Mouse (Mus musculus): Measurements from ENCODE around the gene Retreg1. TPM values are rescaled to one million over a fixed set of nuclear protein-coding genes. Genes with fewer than 3 reads are reported as not detected.
A peak's percentile ranks its signal among the peaks of the same experiment; 100 is the strongest.

Gene Retreg1
- polyA plus RNA-seq (2015; fragmentation: Nextera tagmentation; extraction: Ambion mirVana), result 6.8 TPM in 2 replicates

DNA sequence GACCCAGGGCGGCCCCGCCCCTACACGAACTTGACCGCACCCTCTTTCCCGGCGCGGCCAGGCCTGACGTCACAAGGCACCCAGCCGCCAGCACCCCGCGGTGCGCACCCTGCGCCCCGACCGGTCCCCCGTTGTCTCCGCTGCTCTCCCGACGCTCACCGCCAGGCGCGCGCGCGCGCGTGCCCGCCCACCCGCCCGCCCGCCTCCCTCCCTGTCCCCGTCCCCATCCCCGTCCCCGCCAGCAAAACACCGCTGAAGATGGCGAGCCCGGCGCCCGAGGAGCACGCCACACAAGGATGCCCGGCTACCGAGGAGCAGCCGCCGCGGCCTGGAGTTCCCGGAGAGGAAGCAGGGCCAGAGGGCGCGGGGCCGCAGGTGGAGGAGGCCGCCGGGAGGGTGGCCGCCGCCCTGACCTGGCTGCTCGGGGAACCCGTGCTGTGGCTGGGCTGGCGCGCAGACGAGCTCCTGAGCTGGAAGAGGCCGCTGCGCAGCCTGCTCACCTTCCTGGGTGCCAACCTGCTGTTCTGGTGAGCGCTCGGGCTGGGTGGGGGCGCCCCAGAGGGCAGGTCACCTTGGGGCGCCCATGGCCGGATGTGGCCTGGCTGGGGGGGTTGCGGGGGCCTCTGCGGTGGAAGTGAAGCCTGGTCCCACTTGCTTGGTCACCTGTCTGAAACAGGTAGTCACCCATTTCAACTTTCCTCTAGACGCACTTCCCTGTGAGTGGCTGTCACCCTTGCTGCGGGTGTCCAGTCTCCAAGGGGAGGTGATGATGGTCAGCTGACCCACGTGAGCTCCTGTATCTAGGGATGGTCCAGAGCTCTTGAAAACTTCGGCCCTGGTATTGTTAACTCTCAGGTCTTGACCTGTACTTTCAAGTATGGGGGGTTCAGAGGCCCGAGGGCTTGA is at the start of gene Retreg1:
TSS of gene Retreg1 (plus strand) at position 95 of the 906 bp plus-strand sequence.
- H3K9me3 ChIP-seq, result 0 out of 2 replicates have a peak, but pooled peaks cover 3% of the 10 kb centered on the region
- ATAC-seq, result peak; percentile 89
- peak within 1 kb of the TSS; percentile 57 for H3K27ac ChIP-seq
- no peaks in the 10 kb centered on the region for H3K36me3 ChIP-seq
- H3K27me3 ChIP-seq, result peaks cover 18% of the 10 kb centered on the region
- peak within 1 kb of the TSS; percentile 89 for H3K9ac ChIP-seq (replicated peaks)
- peak within 1 kb of the TSS; percentile 92 for H3K4me2 ChIP-seq (replicated peaks)
- H3K4me1 ChIP-seq (replicated peaks), result peaks cover 12% of the 10 kb centered on the region
- WGBS, result under 1% methylated on average over 65 of the region's 72 CpGs
- peak within 1 kb of the TSS; percentile 83 for H3K4me3 ChIP-seq (replicated peaks)

GRCm38 (mm10) chr15:25794123-25794522 is 48.9 kb upstream of the Retreg1 start:
- Histone ChIP-seq H3K27me3 (no peaks in the 10 kb centered on the region), H3K9ac (replicated peaks) (no peak overlapping the region), H3K27ac (no peak overlapping the region), H3K9me3 (no peaks in the 10 kb centered on the region), H3K4me2 (replicated peaks) (no peak overlapping the region), H3K4me1 (replicated peaks) (peaks cover 10% of the 10 kb centered on the region), H3K4me3 (replicated peaks) (no peak overlapping the region), H3K36me3 (peaks cover 68% of the 10 kb centered on the region)
- 88% methylated on average over 8 of the region's 8 CpGs for WGBS
- no peak for ATAC-seq

DNA sequence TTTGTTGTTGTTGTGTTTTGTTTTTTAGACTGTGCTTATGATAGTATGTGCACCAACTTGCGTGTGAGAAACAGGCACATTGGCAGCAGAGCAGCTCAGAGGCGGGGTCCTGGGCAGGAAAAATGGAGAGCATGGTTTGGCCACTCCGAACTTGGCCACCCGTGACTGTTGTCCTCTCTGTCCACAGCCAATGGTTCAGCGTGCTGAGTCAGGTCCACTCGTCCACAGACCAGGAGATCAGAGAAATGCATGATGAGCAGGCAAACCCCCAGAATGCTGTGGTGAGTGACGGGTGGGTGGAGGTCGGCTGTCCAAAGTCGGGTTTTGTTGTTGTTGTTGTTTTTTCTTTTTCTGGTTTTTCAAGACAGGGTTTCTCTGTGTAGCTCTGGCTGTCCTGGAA is 47.5 kb upstream of the Retreg1 start:
- WGBS, result 95% methylated on average over 9 of the region's 9 CpGs
- H3K4me1 ChIP-seq (replicated peaks), result peaks cover 6% of the 10 kb centered on the region
- no peaks in the 10 kb centered on the region for H3K27me3 ChIP-seq
- no peak overlapping the region for H3K4me2 ChIP-seq (replicated peaks)
- H3K9ac ChIP-seq (replicated peaks), result no peak overlapping the region
- ATAC-seq, result no peak
- H3K36me3 ChIP-seq, result peaks cover 71% of the 10 kb centered on the region
- H3K9me3 ChIP-seq, result no peaks in the 10 kb centered on the region
- no peak overlapping the region for H3K27ac ChIP-seq
- H3K4me3 ChIP-seq (replicated peaks), result no peak overlapping the region

DNA sequence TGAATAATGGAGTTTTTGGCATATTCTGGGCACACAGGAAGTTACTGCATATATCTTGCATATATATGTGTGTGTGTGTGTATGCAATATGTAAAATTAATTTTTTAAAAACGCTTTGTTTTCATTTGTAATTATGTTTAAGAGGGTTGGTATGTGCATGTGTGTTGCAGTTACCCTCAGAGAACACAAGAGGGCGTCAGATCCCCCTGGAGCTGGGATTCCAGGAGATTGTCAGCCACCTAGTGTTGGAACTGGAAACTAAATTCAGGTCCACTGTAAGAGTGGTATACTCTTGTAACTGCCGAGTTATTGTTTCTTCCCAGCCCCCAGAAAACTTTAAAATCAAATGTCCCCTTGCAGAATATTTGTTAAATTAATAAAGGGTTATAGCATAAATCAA is 46.6 kb upstream of the Retreg1 start:
- H3K9ac ChIP-seq (replicated peaks), result no peak overlapping the region
- H3K4me3 ChIP-seq (replicated peaks), result no peak overlapping the region
- H3K36me3 ChIP-seq, result peaks cover 77% of the 10 kb centered on the region
- H3K27me3 ChIP-seq, result no peaks in the 10 kb centered on the region
- 59% methylated on average over 3 of the region's 3 CpGs for WGBS
- no peak overlapping the region for H3K4me2 ChIP-seq (replicated peaks)
- no peak overlapping the region for H3K27ac ChIP-seq
- ATAC-seq, result no peak
- no peaks in the 10 kb centered on the region for H3K4me1 ChIP-seq (replicated peaks)
- no peaks in the 10 kb centered on the region for H3K9me3 ChIP-seq

DNA sequence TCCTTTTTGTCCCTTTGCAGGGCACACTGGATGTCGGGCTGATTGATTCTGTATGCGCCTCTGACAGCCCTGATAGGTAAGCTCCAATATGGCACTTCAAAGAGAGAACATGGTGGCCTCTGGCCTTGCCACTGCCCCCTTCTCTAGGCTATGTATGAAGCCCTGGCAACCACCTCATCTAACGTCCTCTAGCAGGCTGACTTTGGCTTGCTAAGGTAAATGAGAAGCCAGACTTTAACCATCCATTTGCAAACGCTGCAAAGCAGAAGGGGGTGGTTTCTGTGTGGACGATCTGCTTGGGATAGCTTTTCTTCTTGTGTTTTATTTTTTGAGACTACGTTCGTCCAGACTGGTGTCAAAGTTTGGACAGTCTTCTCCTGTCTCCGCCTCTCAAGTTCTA is 45.8 kb upstream of the Retreg1 start:
- no peak for ATAC-seq
- no peaks in the 10 kb centered on the region for H3K27me3 ChIP-seq
- peaks cover 84% of the 10 kb centered on the region for H3K36me3 ChIP-seq
- no peak overlapping the region for H3K4me3 ChIP-seq (replicated peaks)
- no peak overlapping the region for H3K9ac ChIP-seq (replicated peaks)
- no peak overlapping the region for H3K4me2 ChIP-seq (replicated peaks)
- 94% methylated on average over 8 of the region's 8 CpGs for WGBS
- H3K9me3 ChIP-seq, result no peaks in the 10 kb centered on the region
- H3K4me1 ChIP-seq (replicated peaks), result no peaks in the 10 kb centered on the region
- H3K27ac ChIP-seq, result no peak overlapping the region

DNA sequence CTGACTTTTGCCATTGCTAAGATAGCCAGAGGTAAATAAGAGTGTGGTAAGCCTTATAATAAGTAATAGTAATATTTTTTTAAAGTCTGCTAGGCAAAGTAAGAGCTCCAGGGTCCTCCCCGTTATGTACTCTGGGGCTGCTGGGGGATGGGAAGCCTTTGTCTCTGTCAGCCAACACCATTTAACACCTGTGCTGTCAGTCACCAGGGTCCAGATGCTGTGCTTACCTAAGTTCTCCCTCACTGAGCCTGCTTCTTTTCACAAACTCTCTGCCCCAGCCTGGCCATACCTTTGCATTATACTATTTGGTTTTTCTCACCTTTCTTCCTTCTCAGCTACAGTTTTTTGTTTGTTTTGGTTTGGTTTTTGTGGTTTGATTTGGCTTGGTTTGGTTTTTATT is 45.1 kb upstream of the Retreg1 start:
- H3K4me1 ChIP-seq (replicated peaks), result no peaks in the 10 kb centered on the region
- no peak overlapping the region for H3K27ac ChIP-seq
- WGBS, result 88% methylated on average over 1 of the region's 1 CpGs
- no peak overlapping the region for H3K4me3 ChIP-seq (replicated peaks)
- H3K36me3 ChIP-seq, result peaks cover 88% of the 10 kb centered on the region
- no peaks in the 10 kb centered on the region for H3K9me3 ChIP-seq
- no peak overlapping the region for H3K9ac ChIP-seq (replicated peaks)
- no peak for ATAC-seq
- H3K4me2 ChIP-seq (replicated peaks), result no peak overlapping the region
- no peaks in the 10 kb centered on the region for H3K27me3 ChIP-seq

DNA sequence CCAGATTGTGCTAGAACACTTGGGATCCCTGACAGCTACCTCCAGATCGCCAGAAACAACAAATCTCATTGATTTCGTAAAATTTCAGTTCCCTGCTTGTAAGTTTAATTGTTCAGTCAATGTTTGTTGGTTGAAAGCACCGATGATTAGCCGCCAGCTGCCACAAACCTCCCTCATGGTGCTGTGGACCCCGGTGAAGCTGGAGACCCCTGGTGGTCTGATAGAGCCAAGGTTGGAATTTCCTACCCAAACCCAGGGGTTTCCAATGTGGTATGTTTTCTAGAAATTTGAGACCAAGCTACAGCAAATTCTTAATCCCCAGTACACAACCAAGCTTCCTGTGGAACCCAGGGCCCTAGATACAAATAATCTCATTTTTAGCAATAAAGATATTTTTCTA is 41.3 kb upstream of the Retreg1 start:
- Histone ChIP-seq H3K9ac (replicated peaks) (no peak overlapping the region), H3K4me2 (replicated peaks) (no peak overlapping the region), H3K4me1 (replicated peaks) (no peaks in the 10 kb centered on the region), H3K4me3 (replicated peaks) (no peak overlapping the region), H3K36me3 (peaks cover 90% of the 10 kb centered on the region), H3K9me3 (no peaks in the 10 kb centered on the region), H3K27ac (no peak overlapping the region), H3K27me3 (no peaks in the 10 kb centered on the region)
- WGBS, result 82% methylated on average over 5 of the region's 5 CpGs
- ATAC-seq, result no peak

DNA sequence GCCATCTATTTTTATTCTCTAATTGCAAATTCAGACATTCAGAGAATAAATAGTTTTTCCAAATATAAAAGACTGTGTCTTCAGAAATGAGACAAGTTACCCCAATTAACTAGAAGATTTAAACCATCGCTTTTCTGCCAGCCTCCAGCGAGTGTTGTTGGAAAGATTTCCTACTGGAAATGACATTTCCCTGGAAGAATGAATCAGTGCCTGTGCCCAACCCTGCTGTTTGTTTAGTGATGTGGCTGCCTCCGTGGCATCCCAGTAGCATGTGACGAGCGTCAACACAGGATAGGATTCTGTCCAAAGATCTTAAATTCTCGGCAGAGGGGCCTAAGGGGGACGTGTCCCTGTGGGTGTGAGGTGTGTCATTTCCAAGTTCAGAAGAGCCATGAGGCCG is 40.8 kb upstream of the Retreg1 start:
- H3K36me3 ChIP-seq, result peaks cover 90% of the 10 kb centered on the region
- no peaks in the 10 kb centered on the region for H3K4me1 ChIP-seq (replicated peaks)
- H3K4me2 ChIP-seq (replicated peaks), result no peak overlapping the region
- no peak for ATAC-seq
- H3K27ac ChIP-seq, result no peak overlapping the region
- no peak overlapping the region for H3K9ac ChIP-seq (replicated peaks)
- no peaks in the 10 kb centered on the region for H3K9me3 ChIP-seq
- no peaks in the 10 kb centered on the region for H3K27me3 ChIP-seq
- no peak overlapping the region for H3K4me3 ChIP-seq (replicated peaks)
- 92% methylated on average over 8 of the region's 8 CpGs for WGBS

DNA sequence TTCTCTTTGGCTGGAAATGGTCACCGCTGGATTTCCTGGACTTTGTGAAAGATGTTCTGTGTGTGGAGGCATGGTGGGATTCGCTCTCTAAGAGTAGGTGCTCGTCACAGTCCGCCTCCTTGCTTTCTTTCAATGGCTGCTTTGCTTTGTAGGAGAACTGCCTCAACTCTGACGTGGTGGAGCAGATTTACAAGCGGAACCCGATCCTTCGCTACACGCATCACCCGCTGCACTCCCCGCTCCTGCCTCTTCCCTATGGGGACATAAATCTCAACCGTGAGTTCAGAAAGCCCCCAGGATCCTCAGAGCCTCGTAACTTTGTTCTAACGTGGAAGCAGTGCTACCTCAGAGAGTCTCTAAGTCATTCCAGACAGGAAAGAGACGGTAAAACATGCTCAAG is 39.9 kb upstream of the Retreg1 start:
- Histone ChIP-seq H3K27me3 (no peaks in the 10 kb centered on the region), H3K9me3 (no peaks in the 10 kb centered on the region), H3K4me1 (replicated peaks) (no peaks in the 10 kb centered on the region), H3K27ac (no peak overlapping the region), H3K4me2 (replicated peaks) (no peak overlapping the region), H3K4me3 (replicated peaks) (no peak overlapping the region), H3K36me3 (peaks cover 91% of the 10 kb centered on the region), H3K9ac (replicated peaks) (no peak overlapping the region)
- 88% methylated on average over 15 of the region's 15 CpGs for WGBS
- no peak for ATAC-seq

GRCm38 (mm10) chr15:25805336-25806110 is 37.5 kb upstream of the Retreg1 start:
- Histone ChIP-seq H3K9ac (replicated peaks) (no peak overlapping the region), H3K4me2 (replicated peaks) (no peak overlapping the region), H3K4me3 (replicated peaks) (no peak overlapping the region), H3K4me1 (replicated peaks) (no peaks in the 10 kb centered on the region), H3K9me3 (no peaks in the 10 kb centered on the region), H3K27me3 (no peaks in the 10 kb centered on the region), H3K27ac (no peak overlapping the region), H3K36me3 (peaks cover 91% of the 10 kb centered on the region)
- WGBS, result 86% methylated on average over 21 of the region's 21 CpGs
- ATAC-seq, result peak; percentile 65

- Histone ChIP-seq H3K27me3 (no peaks in the 10 kb centered on the region), H3K27ac (no peak overlapping the region), H3K9me3 (no peaks in the 10 kb centered on the region), H3K4me3 (replicated peaks) (no peak overlapping the region), H3K4me2 (replicated peaks) (no peak overlapping the region), H3K9ac (replicated peaks) (no peak overlapping the region), H3K36me3 (peaks cover 91% of the 10 kb centered on the region), H3K4me1 (replicated peaks) (no peaks in the 10 kb centered on the region)
- WGBS, result 95% methylated on average over 17 of the region's 17 CpGs
- ATAC-seq, result no peak
These were observed 36.6 kb upstream of the Retreg1 start for GRCm38 (mm10) chr15:25806363-25806762.

DNA sequence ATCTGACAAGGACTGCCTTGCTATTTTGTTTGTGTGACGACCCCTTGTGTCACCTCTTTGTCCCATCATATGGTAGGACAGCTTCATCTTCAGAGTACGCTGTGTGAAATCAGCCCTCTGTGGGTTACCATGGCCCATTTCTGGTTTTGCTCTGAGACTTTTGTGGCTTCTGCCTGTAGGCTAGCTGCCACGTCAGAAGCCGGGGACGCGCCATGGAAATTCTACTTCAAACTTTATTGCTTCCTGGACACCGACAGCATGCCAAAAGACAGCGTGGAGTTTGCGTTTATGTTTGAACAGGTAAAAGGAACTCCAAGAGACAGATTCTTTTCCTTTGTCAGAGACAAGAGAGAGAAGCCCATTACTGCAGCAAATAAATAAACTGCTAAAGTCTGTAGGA is 36.1 kb upstream of the Retreg1 start:
- peaks cover 91% of the 10 kb centered on the region for H3K36me3 ChIP-seq
- H3K4me3 ChIP-seq (replicated peaks), result no peak overlapping the region
- ATAC-seq, result no peak
- no peaks in the 10 kb centered on the region for H3K27me3 ChIP-seq
- WGBS, result 96% methylated on average over 9 of the region's 9 CpGs
- no peak overlapping the region for H3K27ac ChIP-seq
- no peak overlapping the region for H3K9ac ChIP-seq (replicated peaks)
- H3K9me3 ChIP-seq, result no peaks in the 10 kb centered on the region
- H3K4me2 ChIP-seq (replicated peaks), result no peak overlapping the region
- H3K4me1 ChIP-seq (replicated peaks), result no peaks in the 10 kb centered on the region

Measured in midbrain, embryonic 13.5 days (tissue).